Mouse (Mus musculus): ENCODE results near the gene Slc40a1. TPM values are rescaled to one million over a fixed set of nuclear protein-coding genes. Genes with fewer than 3 reads are reported as not detected.

Gene Slc40a1
- polyA plus RNA-seq, 1 experiment from 2014 or later = 10.9 TPM

GRCm38 (mm10) chr1:45865316-45865715, 61.0 kb downstream of the Slc40a1 start:
- Histone ChIP-seq H3K4me3 (replicated peaks) (no peak overlapping the region), H3K4me2 (no peak overlapping the region), H3K27ac (no peak overlapping the region), H3K27me3 (no peaks in the 10 kb centered on the region), H3K9me3 (peaks cover 4% of the 10 kb centered on the region; the same call in 1 of the 2 replicates), H3K9ac (replicated peaks) (no peak overlapping the region), H3K36me3 (no peaks in the 10 kb centered on the region), H3K4me1 (replicated peaks) (peaks cover 16% of the 10 kb centered on the region; the same call in 1 of the 2 replicates)
- WGBS = 17% methylated on average over 1 of the region's 1 CpGs
- ATAC-seq (ENCODE audit: insufficient number of reproducible peaks, insufficient read depth, low FRiP score, low TSS enrichment, low read depth) = no peak

GRCm38 (mm10) chr1:45864564-45865014, 61.7 kb downstream of the Slc40a1 start:
- Histone ChIP-seq H3K4me3 (replicated peaks) (no peak overlapping the region), H3K9ac (replicated peaks) (no peak overlapping the region), H3K27ac (peak overlapping the region; percentile 70; the same call in 1 of the 2 replicates), H3K4me2 (no peak overlapping the region), H3K4me1 (replicated peaks) (peaks cover 16% of the 10 kb centered on the region; the same call in 1 of the 2 replicates), H3K36me3 (no peaks in the 10 kb centered on the region), H3K9me3 (peaks cover 4% of the 10 kb centered on the region; the same call in 1 of the 2 replicates), H3K27me3 (no peaks in the 10 kb centered on the region)
- peak; percentile 77; the same call in 1 of the 2 replicates for ATAC-seq (ENCODE audit: insufficient number of reproducible peaks, insufficient read depth, low FRiP score, low TSS enrichment, low read depth)
- 42% methylated on average over 4 of the region's 4 CpGs for WGBS

- no peak overlapping the region for H3K27ac ChIP-seq
- no peaks in the 10 kb centered on the region for H3K27me3 ChIP-seq
- H3K4me2 ChIP-seq = no peak overlapping the region
- H3K9me3 ChIP-seq = peaks cover 4% of the 10 kb centered on the region; the same call in 1 of the 2 replicates
- no peak overlapping the region for H3K4me3 ChIP-seq (replicated peaks)
- no peak for ATAC-seq (ENCODE audit: insufficient number of reproducible peaks, insufficient read depth, low FRiP score, low TSS enrichment, low read depth)
- H3K4me1 ChIP-seq (replicated peaks) = peaks cover 16% of the 10 kb centered on the region; the same call in 1 of the 2 replicates
- H3K36me3 ChIP-seq = no peaks in the 10 kb centered on the region
- no peak overlapping the region for H3K9ac ChIP-seq (replicated peaks)
- 85% methylated on average over 3 of the region's 3 CpGs for WGBS
Measured at GRCm38 (mm10) chr1:45863641-45864040, 62.7 kb downstream of the Slc40a1 start.

GRCm38 (mm10) chr1:45861162-45861561, 65.2 kb downstream of the Slc40a1 start:
- no peak overlapping the region for H3K9ac ChIP-seq (replicated peaks)
- no peak overlapping the region for H3K27ac ChIP-seq
- no peaks in the 10 kb centered on the region for H3K36me3 ChIP-seq
- H3K4me2 ChIP-seq = no peak overlapping the region
- H3K4me1 ChIP-seq (replicated peaks) = peaks cover 16% of the 10 kb centered on the region; the same call in 1 of the 2 replicates
- H3K9me3 ChIP-seq = peaks cover 4% of the 10 kb centered on the region; the same call in 1 of the 2 replicates
- no peak overlapping the region for H3K4me3 ChIP-seq (replicated peaks)
- ATAC-seq (ENCODE audit: insufficient number of reproducible peaks, insufficient read depth, low FRiP score, low TSS enrichment, low read depth) = no peak
- no peaks in the 10 kb centered on the region for H3K27me3 ChIP-seq

DNA sequence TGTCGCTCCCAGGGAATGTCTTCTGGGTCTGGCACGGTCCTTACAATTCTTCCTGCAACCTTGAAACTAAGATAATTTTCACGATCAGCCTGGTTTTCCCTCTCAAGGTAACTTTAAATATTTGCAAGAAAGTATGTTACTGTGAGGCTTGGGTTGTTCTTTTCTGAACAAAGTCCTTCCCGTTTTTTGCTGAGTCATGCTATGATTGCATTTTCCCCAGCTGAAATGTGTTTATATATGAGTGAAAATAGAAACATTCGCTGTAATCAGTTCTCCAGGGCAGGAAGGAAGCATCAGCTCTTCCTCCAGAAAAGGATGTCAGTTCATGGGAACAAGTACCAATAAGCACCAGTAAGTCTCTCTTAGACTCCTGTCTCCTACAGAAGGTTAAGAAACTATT, 66.0 kb downstream of the Slc40a1 start:
- Histone ChIP-seq H3K9me3 (peaks cover 4% of the 10 kb centered on the region; the same call in 1 of the 2 replicates), H3K4me3 (replicated peaks) (no peak overlapping the region), H3K4me1 (replicated peaks) (peaks cover 9% of the 10 kb centered on the region; the same call in 1 of the 2 replicates), H3K27ac (no peak overlapping the region), H3K27me3 (no peaks in the 10 kb centered on the region), H3K9ac (replicated peaks) (no peak overlapping the region), H3K36me3 (no peaks in the 10 kb centered on the region), H3K4me2 (no peak overlapping the region)
- 64% methylated on average over 5 of the region's 5 CpGs for WGBS
- ATAC-seq (ENCODE audit: insufficient number of reproducible peaks, insufficient read depth, low FRiP score, low TSS enrichment, low read depth) = no peak

Other genes starting within 250 kb of the Slc40a1 start
- 82.6 and 90.0 TPM in 2 replicates for gene Wdr75, start 131.4 kb downstream of the Slc40a1 start, polyA plus RNA-seq (2016; fragmentation: Nextera tagmentation; extraction: Ambion mirVana)
- not detected in 2 replicates for gene Gm5269, start 36.2 kb downstream of the Slc40a1 start, polyA plus RNA-seq (2016; fragmentation: Nextera tagmentation; extraction: Ambion mirVana)
- gene Dnah7b, start 139.8 kb upstream of the Slc40a1 start, polyA plus RNA-seq (2016; fragmentation: Nextera tagmentation; extraction: Ambion mirVana) = 2.4 and 2.7 TPM in 2 replicates

All from limb, embryonic 12.5 days (tissue).